Mouse (Mus musculus) R1 (cell line): ENCODE data around the gene Gtpbp1.

Experiments
- DNase-seq: peaks from one replicate; pipeline ENCODE4 v3.0.0-alpha.2; 2018; ENCODE audit warnings: low read depth, low spot score

The Gtpbp1 gene

GRCm38 (mm10) chr15:79753420-79753752, 62.7 kb downstream of the Gtpbp1 start:
- no peak for DNase-seq

GRCm38 (mm10) chr15:79753873-79754272, 63.2 kb downstream of the Gtpbp1 start:
- DNase-seq: no peak

- no peak for DNase-seq
Observed at GRCm38 (mm10) chr15:79755176-79755575, 64.5 kb downstream of the Gtpbp1 start.

GRCm38 (mm10) chr15:79755977-79756625, 65.5 kb downstream of the Gtpbp1 start:
- no peak for DNase-seq

GRCm38 (mm10) chr15:79757118-79757517, 66.5 kb downstream of the Gtpbp1 start:
- DNase-seq: no peak

GRCm38 (mm10) chr15:79760956-79761355, 70.3 kb downstream of the Gtpbp1 start:
- no peak for DNase-seq

- no peak for DNase-seq
Observed at GRCm38 (mm10) chr15:79763001-79763400, 72.4 kb downstream of the Gtpbp1 start.

- no peak for DNase-seq
Observed at GRCm38 (mm10) chr15:79763601-79764246, 73.1 kb downstream of the Gtpbp1 start.

GRCm38 (mm10) chr15:79764539-79765267, 74.1 kb downstream of the Gtpbp1 start:
- no peak for DNase-seq

- no peak for DNase-seq
Observed at GRCm38 (mm10) chr15:79765361-79765760, 74.7 kb downstream of the Gtpbp1 start.

GRCm38 (mm10) chr15:79766168-79766567, 75.5 kb downstream of the Gtpbp1 start:
- no peak for DNase-seq

GRCm38 (mm10) chr15:79766586-79767071, 76.0 kb downstream of the Gtpbp1 start:
- DNase-seq: no peak

- DNase-seq: no peak
Observed at GRCm38 (mm10) chr15:79767327-79767961, 76.8 kb downstream of the Gtpbp1 start.

- no peak for DNase-seq
Observed at GRCm38 (mm10) chr15:79768302-79768701, 77.7 kb downstream of the Gtpbp1 start.

- no peak for DNase-seq
Observed at GRCm38 (mm10) chr15:79770629-79771240, 80.1 kb downstream of the Gtpbp1 start.
